Mouse (Mus musculus) erythroblast, embryonic 14.5 days (primary cell): ENCODE measurements around the gene Spcs1.

Experiments used
- GATA1 ChIP-seq: IDR thresholded peaks from 2 replicates; pipeline ENCODE4 v1.6.1; 2012; ENCODE audit warnings: low read length, inconsistent platforms, mixed read lengths
- TAL1 ChIP-seq: IDR thresholded peaks from 3 replicates; pipeline ENCODE4 v1.6.1; 2012; ENCODE audit warnings: low read length, inconsistent platforms, mixed read lengths

DNA sequence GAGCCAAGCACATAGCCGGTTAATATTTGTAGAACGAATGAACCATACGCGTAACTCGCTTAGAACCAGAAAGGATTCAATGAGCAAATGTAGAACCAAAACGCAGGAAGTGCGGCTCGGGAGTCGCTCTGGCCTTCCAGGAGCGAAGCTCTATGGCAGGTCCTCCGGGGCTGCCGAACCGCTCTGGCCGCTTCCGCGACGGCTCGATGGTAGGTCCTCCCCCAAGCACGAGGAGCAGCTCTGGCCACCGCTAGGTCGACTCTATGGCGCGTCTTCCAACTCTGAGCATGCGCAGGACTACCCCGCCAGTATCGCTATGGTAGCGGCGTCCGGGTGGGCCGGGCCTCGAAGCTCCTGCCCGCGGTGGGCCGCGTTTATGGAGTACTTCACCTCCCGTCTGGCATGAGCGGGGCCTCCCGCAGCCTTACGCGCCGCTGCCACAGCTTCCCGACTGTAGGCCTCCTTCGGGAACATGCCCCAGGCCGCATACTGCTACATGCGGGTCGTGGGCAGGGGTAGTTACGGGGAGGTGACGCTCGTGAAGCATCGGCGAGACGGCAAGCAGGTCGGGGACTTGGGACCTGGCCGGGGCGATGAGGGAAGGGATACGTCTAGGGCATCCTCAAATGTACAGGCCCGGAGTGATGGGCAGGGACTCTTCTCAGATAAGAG lies 50.2 kb downstream of the Spcs1 start, which contains the start of gene Nek4:
- no peak for TF ChIP-seq GATA1
- TF ChIP-seq TAL1 = no peak
